Mouse (Mus musculus) small intestine, adult 2 months (tissue): Measurements from ENCODE around the gene Trim62.

Experiments used
- CTCF ChIP-seq: fragments of 200-500 bp; IDR thresholded peaks from 2 replicates; pipeline ENCODE4 v1.5.1; 2012; ENCODE audit warnings: low read depth, mild to moderate bottlenecking, control low read depth, inconsistent platforms, low read length, moderate library complexity, mixed read lengths; ENCODE audit not compliant: insufficient replicate concordance, insufficient read length; ENCODE audit errors: extremely low read depth
- POLR2A ChIP-seq: fragments of 200-500 bp; IDR thresholded peaks from 2 replicates; pipeline ENCODE4 v1.6.1; 2012; ENCODE audit warnings: low read depth, mild to moderate bottlenecking, control low read depth, inconsistent platforms, low read length, moderate library complexity

- TF ChIP-seq CTCF (no peak), POLR2A (no peak)
These were observed 23.4 kb downstream of the Trim62 start for GRCm38 (mm10) chr4:128906757-128907156.
